Mouse (Mus musculus) layer of hippocampus, postnatal 14 days (tissue): Measurements from ENCODE around the gene Trim10. TPM values are rescaled to one million over a fixed set of nuclear protein-coding genes. Genes with fewer than 3 reads are reported as not detected.
"Not testable (repeated sequence)": the region's sequence is repeated elsewhere in the genome, so short reads cannot be mapped to it uniquely, and the experiment has no call there.

Experiments used
- DNase-seq, 2 experiments: peaks; one replicate each; pipeline ENCODE4 v3.0.0; 2021 to 2022; ENCODE audit warnings: low spot score in 2 of 2, mixed read lengths in 1 of 2
- total RNA-seq, 2 experiments: library from RNA; stranded (reverse); gene quantifications; 2 replicates each; pipeline ENCODE4 v1.2.3; 2021

The Trim10 gene
- total RNA-seq, 2 experiments from 2014 or later = not detected

DNA sequence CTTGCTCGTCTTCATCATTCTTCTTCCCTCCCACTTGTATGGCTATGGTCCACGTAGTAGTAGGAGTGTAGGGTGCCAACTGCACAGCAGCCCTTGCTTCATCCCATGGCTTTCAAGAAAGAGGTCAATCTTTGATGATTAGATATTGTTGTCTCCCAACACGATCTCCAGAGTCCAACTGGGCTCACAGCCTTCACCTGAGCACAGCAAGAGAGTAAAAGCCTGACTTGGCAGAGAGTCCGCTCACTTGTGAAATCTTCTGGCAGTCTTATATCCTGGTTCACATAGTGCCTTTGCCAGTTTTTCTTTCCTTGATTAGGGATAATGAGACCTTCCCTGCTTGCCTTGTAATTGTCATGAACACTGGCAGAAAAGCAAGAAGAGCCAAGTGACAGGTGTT lies 13.1 kb upstream of the Trim10 start:
- DNase-seq = no peak

DNA sequence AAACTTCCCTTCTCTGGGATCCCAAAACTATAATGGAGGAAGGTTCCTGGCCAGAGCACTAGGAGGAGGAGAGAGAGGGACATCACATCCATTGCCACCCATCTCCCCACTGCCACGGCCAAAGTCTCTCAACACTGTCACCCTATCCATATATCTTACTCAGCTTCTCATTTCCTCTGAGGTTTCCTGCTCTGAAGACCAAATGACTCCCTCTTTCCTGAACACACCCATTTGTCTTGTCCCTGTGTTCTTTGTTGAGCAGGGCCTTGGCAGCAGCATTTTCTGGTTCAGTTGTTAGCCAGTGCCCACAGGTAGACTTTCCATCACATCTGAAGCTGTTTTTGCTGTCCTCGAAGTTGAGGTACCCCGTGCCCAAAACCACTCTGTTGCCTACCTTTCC lies 11.2 kb upstream of the Trim10 start:
- no peak for DNase-seq

DNA sequence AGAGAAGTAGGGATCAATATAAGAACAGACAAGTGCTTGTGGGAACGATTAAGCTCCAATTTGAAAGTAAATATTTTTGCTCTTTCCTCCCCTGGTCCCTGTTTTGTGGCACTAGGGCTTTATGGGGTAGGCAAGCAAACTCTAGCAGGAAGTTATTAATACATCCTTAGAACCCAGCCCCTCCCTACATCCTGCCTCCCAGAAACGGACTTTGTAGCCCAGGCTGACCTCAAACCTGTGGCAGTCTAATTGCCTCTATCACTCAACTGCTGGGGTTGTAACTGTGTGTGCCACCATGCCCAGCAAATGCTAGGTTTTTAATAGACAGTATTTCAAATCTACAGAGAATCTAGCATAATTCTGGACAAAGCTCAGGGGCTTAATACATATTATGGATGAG lies 7.7 kb upstream of the Trim10 start:
- DNase-seq = no peak

DNA sequence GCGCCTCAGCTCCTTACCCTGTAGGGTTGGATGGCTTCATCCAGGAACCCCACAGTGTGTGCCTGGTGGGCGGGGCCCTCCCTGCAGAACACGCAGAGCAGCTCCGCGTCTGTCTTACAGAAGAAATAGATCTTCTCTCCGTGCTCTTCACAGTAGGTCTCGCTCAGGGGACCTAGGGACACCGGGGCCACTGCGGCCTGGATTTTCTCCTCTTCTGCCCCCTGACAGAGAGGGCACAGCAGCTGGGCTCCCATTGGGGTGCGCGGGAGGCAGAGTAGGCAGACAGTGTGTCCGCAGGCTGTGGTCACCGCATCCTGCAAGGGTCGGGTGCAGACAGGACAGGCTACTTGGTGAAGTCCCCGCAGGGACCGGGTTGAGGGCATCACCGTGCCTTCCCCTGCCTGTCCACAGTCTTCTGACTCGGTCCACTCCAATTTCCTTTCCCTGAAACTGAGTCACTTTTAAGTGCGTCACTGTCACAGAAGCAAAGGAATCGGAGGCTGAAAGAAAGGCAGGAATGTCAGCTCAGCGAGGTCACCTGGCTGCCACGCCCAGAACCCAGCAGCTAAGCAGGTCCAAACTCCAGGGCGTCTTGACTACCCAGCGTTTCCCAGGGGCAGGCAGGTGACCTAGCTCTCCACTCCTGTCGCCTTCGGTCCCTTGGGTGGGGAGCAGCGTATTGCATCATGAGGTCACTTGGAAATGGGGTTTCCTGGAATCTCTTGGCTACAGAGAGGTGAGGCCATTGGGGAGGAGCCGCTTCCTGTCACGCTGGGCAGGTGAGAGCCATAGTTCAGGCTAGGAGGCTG lies 2.5 kb upstream of the Trim10 start, which contains the start of gene Trim15:
Gene Trim15, minus strand, starts transcription at position 492 of the 809 bp plus-strand sequence.
- no peak for DNase-seq

DNA sequence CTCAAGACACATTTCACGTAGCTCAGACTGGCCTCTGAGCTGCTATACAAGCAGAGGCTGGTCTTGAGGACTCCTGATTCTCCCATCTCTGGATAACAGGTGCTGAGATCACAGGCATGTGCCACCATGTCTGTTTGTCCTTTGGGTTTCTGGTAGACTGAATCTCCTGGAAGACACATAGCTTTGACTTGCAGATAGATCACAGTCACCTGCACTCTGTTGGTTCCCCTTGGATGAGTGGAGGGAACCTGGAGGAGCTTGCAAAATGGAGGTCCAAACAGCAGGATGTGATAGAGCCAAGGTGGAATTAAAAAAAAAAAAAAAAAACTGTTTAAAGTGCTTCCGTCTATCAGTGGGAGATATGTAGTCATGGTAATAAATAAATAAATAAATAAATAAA lies 538 bp upstream of the Trim10 start:
- DNase-seq = no peak

DNA sequence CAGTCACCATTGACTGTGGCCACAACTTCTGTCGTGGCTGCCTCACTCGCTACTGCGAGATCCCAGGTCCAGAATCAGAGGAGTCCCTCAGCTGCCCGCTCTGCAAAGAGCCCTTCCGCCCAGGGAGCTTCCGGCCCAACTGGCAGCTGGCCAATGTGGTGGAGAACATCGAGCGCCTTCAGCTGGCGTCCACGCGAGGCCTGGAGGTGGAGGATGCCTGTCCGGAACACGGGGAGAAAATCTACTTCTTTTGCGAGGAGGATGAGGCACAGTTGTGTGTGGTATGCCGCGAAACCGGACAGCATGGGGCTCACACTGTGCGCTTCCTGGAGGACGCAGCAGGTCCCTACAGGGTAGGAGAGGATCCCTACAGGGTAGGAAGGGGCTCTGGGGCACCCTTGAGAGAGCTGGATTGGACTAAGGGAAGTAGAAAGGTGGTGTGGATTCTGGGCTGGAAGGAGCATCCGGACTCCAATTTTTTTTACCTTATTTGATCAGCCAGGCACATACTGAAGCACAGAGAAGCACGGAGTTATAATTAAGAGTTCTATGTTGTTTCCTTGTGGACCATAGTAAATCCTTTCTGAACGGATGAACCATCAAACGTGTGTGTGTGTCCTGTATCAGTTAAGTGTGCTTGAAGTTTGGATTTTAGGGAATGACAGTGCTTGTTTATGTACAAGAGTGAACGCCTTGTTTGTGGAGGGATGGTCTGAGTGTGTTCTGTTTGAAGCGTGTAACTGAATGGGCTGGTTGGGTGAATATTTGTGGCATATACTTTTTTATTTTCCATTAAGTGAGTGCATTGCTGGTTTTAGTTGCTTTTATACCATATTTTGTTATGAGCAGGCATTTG lies 809 bp downstream of the Trim10 start:
- no peak for DNase-seq

DNA sequence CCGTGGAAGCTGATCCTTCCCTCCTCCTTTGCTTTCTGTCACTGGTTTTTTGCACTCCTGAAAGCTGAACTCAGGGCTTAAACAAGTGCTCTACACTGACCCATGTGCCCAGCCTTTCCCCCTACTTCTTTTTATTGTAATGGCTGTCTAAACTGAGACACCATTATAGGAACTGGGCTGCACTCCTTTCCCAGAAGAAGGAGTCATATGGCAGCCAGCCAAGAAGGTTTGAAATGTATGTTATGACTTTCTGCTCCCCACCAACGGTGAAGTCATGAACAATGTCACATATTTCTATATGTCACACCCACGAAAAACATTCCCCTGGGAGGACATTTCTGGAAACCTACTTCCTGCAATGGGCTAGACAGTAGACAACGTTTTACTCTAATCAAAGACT lies 5.3 kb downstream of the Trim10 start:
- no peak for DNase-seq

DNA sequence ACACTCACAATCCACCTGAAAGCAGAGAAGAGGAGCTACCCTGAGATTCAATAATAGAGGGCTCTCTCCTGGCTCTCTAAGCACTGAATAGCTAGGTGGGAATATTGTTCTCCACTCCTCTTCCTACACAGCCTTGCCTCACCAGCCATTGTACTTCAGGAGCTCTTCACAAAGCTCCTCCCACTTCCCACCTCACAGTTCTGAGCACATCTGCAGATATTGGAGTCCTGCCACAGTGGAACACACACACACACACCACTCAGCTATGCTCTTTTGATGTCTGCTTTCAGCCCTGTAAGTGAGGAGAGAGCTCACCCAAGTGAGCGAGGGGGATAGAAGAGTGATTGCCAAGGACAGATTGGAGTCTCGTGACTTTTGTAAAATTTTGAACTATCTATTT lies 14.0 kb downstream of the Trim10 start:
- no peak for DNase-seq

DNA sequence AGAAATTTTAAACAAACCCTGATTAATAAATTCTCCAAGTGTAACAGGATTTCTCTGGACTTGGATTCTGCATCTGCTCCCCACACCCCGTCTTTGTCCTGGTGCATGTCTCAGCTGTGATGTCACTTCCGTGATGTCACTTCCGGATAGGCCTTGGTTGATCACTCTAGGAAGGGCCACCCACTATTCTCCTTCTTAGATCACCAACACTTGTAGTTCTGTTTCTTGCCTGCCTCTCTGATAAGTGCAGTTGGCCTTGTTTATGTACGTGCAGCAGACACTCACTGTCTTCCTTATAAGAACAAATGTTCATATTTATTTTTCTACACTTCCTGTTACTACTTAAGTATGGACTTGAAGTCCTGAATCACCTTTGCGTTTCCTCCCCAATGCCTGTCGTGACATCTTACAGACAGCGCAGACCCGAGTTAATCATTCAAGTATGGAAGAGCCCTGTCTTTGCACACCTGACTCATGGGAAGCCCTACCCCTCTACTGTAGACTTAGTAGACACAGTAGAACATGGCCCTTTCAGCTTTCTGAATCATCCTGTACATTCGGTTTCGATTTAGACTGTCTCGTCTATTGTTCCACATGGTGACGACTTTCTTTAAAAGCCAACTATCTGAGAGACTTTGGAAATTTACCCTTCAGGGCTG lies 15.9 kb downstream of the Trim10 start:
- no peak for DNase-seq

DNA sequence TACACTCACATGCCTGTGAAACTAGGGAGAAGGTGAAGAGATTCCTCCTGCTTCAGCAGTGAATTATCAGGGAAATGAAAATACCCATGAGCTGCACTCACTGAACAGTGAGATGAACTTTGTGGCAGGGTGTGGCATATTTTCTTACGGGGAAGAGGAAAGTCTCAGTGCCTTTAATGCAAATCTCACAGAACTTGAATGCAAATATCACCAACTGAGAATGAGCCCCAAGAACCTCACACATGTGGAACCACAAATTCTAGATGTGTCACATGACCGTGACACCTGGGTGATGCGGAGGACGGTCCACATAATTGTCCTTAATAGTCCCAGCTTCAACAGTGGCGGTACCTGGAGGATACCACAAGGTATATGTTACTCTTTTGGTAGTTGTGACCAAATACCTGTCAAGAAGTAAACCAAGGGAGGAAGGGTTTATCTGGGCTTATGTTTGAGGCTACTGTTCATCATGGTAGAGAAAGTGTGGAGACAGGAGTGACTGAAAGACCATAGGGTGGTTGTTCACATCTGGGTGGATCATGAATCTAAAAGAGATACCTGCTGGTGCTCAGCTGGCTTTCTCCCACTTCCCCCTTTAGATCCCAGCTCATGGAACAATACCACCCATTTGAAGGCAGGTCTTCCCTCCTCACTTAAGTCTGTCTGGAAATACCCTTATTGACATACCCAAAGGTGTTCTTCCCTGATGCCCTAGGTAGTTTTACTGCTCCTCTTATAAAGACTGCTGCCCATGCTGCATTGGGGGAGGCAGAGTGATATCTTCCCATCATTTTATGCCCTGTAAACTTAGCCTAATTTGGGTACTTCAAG lies 20.9 kb downstream of the Trim10 start, which contains the start of gene Trim40:
Gene Trim40, minus strand, starts transcription at position 51 of the 831 bp plus-strand sequence.
- no peak for DNase-seq

DNA sequence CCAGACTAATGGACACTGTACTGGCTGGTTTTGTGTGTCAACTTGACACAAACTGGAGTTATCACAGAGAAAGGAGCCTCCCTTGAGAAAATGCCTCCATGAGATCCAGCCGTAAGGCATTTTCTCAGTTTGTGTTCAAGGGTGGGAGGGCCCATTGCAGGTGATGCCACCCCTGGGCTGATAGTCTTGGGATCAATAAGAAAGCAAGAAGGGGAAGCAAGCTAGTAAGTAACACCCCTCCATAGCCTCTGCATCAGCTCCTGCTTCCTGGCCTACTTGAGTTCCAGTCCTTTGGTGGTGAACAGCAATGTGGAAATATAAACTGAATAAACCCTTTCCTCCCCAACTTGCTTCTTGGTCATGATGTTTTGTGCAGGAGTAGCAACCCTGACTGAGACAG lies 22.1 kb downstream of the Trim10 start:
- not testable (repeated sequence) for DNase-seq

DNA sequence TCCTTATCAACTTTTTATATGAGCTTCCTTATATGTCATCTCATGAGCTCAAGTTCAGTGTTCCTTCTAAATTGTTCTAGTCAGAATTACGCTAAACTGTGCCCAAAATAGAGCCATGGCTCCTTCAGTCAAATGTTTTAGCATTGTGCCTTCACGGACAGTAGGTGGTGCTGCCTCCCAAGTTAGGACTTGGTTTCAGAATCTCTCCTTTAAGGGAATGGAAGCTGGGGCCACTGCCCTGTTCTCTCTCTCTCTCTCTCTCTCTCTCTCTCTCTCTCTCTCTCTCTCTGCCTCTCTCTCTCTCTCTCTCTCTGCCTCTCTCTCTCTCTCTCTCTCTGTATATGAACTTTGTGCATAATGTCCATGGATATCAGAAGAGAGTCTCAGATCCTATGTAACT lies 23.0 kb downstream of the Trim10 start:
- peak; percentile 15 to 36 for DNase-seq

DNA sequence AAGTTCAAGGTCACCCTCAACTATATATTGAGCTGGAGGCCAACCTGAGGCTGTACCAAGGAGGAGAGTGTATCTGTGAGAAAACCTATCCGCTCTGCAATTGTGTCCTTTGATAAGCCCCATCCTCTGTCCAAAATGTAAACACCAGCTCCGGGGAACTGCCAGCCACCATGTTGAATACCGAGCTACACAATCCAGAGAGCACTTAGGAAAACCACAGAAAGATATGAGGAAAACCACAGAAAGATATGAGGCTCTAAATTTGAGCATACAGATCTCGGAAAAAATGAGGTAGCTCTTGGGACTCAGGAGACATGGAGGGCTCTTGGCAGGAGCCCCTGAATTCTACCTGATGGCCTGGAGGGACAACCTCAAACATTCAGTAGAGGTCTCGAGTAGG lies 24.0 kb downstream of the Trim10 start:
- DNase-seq = no peak

DNA sequence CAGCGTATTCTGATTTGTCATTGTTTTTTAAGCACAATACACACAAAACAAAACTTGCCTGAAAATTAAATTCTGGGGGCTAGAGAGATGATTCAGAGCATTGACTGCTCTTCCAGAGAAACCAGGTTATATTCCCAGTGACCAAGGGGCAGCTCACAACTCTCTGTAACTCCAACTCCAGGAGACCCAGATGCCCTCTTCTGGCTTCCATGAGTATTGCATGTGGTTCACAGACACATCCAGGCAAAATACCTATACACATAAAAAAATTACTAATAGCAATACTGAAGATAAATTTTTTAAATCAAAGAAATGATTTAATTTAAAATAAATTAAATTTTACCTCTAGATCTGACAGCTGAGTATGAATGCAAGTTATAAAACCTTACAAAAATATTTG lies 27.2 kb downstream of the Trim10 start:
- DNase-seq = peak in 1 of 2 experiments; percentile 20

DNA sequence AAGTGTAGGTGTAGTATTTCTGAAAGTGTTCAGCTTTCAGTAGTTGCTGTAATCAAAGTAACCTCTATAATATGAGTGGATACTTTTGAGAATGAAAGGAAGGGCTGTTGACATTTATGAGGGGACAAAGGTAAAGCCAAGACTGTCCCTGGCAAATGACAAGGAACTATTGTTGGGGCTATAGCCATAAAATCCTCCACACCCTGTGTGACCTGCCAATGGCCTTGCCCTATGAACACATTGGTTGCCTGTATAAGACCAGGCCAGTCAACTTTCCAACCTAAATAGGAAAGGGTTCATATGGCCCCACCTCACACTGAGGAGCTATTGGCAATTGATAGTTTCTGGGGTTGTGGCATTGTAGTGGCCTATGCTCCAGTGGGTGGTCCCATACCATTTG lies 27.7 kb downstream of the Trim10 start:
- DNase-seq = no peak

DNA sequence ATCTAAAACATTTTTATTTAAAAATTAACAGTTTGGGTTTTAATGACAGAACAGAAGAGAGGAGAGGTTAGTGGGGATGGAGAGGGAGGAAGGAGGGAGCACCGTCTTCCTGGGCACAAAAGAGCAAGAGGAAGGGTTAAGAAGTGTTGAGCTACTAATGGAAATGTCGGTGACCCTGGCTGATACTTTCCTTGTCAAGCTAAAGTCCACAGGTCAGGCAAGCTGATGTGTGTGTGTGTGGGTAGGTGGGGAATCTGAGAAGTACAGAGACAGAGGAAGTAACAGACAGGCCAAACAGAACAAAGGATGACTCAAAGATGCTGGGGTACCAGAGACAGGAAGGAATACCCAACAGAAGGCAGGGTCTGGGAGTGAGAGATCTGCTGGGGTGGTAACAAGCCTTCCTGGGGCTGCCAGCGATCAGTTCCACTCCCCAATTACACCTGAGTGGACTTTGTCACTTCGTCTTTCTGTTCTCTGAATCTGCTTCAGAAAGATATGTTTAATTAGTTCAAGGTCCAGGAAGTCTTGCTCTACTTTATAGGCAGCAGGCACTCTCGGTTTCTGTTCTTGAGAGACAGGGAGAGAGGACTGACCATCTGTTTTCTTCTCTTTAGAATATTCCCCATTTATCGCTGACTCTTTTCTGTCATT lies 28.3 kb downstream of the Trim10 start, which contains the start of gene Trim31:
Gene Trim31, plus strand, starts transcription at position 567 of the 654 bp plus-strand sequence.
- DNase-seq = no peak

DNA sequence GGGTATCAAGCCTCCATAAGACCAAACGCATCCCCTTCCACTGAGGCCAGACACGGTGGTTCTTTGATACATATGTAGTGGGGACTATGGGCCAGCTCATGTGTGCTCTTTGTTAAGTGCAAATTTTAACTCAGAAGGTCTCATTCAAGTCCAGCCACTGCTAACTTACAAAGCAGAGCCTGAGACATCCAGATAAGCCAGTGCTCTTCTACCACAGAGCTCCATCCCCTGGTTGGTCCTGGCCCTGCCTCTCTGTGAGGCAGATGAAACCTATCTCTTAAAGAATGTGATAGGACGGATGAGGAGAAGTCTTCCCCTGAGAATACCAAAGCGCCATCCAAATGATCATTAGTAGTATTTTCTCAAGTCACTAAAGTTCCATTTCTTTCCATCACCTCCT lies 30.0 kb downstream of the Trim10 start:
- no peak for DNase-seq

DNA sequence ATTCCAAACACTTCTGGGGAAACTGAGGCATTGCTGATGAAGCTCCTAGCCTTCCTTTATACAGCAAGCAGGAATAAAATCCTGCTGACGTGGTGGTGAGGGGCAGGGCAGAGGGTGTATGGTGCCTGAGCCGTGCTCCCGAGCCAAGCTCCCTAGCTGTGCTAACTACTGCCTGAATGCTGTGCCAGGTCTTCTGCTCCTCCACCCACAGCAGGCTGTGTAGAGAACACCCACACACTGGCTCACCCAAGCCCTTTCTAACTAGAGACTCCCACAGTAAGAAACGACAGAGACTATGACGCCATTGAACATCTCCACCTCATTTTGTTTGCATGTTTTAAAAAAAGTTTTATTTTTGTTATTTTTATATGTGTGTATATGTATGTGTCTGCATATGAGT lies 30.6 kb downstream of the Trim10 start:
- DNase-seq = peak in 1 of 2 experiments; percentile 59

DNA sequence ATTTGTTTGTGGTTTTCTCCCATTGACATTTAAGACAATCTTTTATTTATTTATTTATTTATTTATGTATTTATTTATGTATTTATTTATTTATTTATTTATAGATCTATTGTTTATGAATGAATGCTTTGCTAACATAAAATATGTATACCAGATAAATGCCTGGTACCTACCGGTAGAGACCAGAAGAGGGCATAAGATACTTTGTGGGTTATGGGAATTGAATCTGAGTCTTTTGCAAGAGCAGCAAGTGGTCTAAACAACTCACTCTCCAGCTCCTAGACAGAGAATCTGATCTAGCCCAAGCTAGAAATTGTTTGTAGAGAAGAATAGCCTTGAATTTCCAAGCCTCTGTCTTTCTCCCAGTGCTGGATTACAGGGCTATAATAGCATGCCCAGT lies 31.3 kb downstream of the Trim10 start:
- no peak for DNase-seq

DNA sequence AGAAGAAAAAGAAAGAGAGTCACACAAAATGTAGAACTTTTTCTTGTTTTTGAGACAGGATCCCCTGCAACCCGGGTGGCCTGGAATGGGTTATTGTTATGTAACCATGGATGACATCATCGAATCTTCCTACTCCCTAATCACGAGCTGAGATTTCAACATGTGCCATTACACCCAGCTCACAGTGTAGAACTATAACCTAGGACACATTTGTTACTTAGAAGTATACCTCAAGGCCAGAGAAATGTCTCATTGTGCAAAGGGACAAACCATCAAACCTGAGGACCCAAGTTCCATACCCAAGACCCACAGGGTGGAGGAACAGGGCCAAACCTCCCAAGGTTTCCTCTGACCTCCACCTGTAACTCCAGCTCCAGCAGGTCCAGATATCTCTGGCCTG lies 34.3 kb downstream of the Trim10 start:
- DNase-seq = no peak
